Mouse (Mus musculus): Measurements from ENCODE around the gene Tmem82. TPM values are rescaled to one million over a fixed set of nuclear protein-coding genes. Genes with fewer than 3 reads are reported as not detected.
"Not testable (repeated sequence)": the region's sequence is repeated elsewhere in the genome, so short reads cannot be mapped to it uniquely, and the experiment has no call there.

Gene Tmem82
- total RNA-seq, 2 experiments from 2014 or later: 0.53 to 0.63 TPM

GRCm38 (mm10) chr4:141578833-141579232, 39.6 kb downstream of the Tmem82 start:
- no peak for DNase-seq (ENCODE audit: low spot score in 2 of 2)

DNA sequence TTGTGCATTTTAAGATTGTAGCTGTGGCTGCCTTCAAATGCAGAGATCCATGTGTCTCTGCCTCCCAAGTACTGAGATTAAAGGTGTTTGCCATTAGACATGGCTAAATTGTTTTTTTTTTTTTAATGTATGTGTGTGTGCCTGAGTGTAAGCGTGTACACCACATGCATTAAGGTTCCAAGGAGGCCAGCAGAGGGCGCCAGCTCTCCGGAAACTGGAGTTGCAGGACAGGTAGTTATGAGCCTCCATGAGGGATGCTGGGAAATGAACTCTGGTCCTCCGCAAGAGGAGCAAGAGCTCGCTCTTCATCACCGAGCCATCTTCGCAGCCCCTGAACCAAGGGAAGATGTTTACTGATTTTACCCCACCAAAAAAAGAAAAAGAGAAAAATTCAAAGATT, 41.6 kb downstream of the Tmem82 start:
- no peak for DNase-seq (ENCODE audit: low spot score in 2 of 2)

GRCm38 (mm10) chr4:141576404-141576803, 42.0 kb downstream of the Tmem82 start:
- no peak for DNase-seq (ENCODE audit: low spot score in 2 of 2)

GRCm38 (mm10) chr4:141574789-141575702, 43.4 kb downstream of the Tmem82 start:
- peak; percentile 82 to 92 for DNase-seq (ENCODE audit: low spot score in 2 of 2)

- no peak for DNase-seq (ENCODE audit: low spot score in 2 of 2)
These were observed 45.0 kb downstream of the Tmem82 start for GRCm38 (mm10) chr4:141573359-141573966.

DNA sequence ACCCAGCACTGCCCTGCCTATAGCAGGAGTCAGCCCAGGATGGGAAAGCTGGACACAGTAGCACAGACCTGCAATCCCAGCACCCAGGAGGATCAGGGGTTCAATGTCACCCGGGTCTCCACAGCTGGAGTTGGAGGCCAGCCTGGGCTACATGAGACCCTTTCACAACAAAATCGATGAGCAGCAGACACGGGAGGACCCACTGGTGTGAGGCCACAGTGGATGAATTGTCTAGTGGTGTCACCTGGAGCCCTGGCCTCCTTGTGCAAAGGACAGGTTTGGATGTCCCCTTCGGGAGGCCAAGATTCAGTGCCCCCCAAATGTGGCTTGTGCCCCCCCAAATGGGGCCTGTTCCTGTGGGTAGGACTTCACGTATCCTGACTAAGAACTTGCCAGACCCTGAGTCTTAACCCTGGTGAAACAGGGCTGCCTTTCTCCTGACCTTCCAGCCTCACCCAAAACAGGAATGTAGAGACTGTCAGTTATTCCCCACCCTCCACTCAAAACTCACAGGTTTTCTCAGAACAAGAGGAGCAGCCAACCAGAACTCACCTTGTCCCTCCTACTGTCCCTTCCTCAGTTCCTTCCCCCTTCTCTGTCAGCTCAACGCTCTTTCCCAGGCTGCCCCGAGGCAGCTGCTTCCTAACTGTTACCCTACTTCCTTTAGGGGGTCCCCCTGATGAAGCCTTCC, 45.6 kb downstream of the Tmem82 start:
- DNase-seq (ENCODE audit: low spot score in 2 of 2): no peak

DNA sequence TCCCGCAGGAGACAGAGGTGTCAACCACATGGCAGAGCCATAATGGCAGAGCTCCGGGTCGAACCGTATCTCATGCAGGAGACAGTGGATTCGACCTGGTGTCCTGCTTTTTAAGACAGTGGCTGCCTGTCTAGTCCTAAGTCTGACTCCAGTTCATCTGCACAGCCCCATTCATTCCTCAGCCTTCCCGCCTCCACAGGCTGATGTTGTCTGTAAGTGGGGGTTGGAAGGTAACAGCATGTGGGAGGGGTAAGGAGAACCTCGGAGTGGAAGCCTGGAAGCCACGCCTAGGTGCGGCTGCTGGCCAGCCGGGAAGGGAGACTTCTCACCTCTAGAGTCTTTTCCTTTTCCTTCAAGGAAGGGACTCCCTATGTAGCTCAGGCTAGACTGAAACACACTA, 46.5 kb downstream of the Tmem82 start:
- no peak for DNase-seq (ENCODE audit: low spot score in 2 of 2)

DNA sequence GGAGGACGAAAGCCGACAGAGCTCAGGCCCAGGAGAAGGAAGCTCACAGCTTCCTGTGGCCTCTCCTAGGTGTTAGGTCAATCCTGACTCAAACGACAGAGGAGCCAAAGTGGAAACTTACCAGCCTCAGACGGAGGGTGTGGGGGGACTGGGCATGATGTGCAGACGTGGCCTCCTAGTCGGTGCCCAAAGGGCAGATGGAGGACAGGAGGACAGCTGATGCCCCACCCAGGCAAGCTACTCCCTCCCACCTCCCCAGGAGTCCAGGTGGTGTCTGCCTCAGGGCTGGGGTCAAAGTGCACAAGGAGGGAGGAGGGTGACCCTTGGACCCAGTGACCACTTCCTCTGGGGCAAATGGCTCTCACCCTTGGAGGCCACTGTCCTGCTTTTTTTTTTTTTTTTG, 47.1 kb downstream of the Tmem82 start:
- no peak for DNase-seq (ENCODE audit: low spot score in 2 of 2)

DNA sequence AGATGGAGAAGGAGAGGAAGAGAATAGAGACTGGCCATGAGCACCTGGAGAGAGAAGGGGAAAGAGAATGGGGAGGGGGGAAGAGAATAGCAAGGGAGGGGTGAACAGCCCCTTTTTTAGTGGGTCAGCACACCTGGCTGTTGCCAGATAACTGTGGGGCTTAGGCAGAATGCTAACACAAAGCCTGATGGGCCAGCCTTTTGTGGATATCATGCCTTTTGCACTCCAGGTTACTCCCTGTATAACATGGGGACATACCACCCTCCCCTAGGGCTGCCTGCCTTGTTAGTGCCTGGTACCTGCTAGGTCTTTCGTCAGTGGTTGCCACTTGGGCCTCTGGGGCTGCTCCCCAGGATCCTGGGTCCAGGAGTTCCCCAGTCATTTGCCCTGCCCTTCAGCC, 47.6 kb downstream of the Tmem82 start:
- DNase-seq (ENCODE audit: low spot score in 2 of 2): no peak

DNA sequence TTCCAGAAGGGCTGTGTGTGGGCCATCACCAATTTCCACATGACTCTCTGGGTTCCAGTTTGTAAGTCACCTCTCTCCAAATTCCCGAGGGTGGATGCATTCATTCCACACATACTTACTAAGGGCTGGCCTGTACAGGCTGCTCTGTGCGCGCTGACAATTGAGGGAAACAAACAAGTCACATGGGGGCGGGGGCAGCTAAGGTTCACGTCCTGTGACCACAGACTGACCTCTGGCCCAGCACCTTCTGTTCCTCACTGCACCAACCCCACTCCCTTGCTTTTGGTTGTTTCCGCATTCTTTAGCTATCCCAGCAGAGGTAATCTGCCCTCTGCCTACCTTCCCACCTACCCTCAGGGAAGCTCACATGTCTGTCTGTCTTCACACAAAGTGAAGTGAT, 48.4 kb downstream of the Tmem82 start:
- no peak for DNase-seq (ENCODE audit: low spot score in 2 of 2)

DNA sequence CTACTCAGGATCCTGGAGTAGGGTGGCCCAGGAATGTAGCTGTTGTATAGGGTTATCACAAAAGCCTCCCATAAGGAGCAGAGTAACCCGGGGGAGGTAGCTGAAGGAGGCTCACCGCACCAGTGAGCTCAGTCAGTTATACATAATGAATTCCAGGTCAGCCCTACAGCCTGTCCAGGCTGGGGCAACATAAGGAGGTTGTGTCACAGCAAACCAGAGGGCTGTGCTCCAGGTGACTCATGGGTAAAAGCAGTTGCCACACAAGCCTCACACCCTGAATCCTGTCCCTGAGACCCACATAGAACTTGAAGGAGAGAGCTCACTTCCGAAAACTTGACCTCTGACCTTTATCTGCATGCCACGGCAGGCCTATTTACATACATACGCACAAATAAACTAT, 49.5 kb downstream of the Tmem82 start:
- no peak for DNase-seq (ENCODE audit: low spot score in 2 of 2)

GRCm38 (mm10) chr4:141567174-141567573, 51.3 kb downstream of the Tmem82 start:
- DNase-seq (ENCODE audit: low spot score in 2 of 2): not testable (repeated sequence)

- no peak for DNase-seq (ENCODE audit: low spot score in 2 of 2)
These were observed 52.2 kb downstream of the Tmem82 start for GRCm38 (mm10) chr4:141566187-141566586.

- DNase-seq (ENCODE audit: low spot score in 2 of 2): no peak
These were observed 53.1 kb downstream of the Tmem82 start for GRCm38 (mm10) chr4:141565325-141565724.

- no peak for DNase-seq (ENCODE audit: low spot score in 2 of 2)
These were observed 53.8 kb downstream of the Tmem82 start for GRCm38 (mm10) chr4:141564660-141565059.

GRCm38 (mm10) chr4:141564209-141564608, 54.2 kb downstream of the Tmem82 start:
- no peak for DNase-seq (ENCODE audit: low spot score in 2 of 2)

Other genes starting within 250 kb of the Tmem82 start
- not detected for gene Clcnka, start 219.9 kb downstream of the Tmem82 start, total RNA-seq (2021)
- not detected for gene Clcnkb, start 202.6 kb downstream of the Tmem82 start, total RNA-seq (2021)
- under 1 TPM; 0.16 to 0.46 TPM for gene Hspb7, start 197.9 kb downstream of the Tmem82 start, total RNA-seq (2021)
- 1 to 10 TPM; 2.3 to 4.9 TPM for gene Srarp, start 182.5 kb downstream of the Tmem82 start, total RNA-seq (2021)
- 10 to 100 TPM; 38.8 to 47.7 TPM for gene Zbtb17, start 174.0 kb downstream of the Tmem82 start, total RNA-seq (2021)
- 10 to 100 TPM; 58.4 to 60.6 TPM for gene Spen, start 80.0 kb downstream of the Tmem82 start, total RNA-seq (2021)
- 1 to 10 TPM; 1.4 to 1.6 TPM for gene Fblim1, start 12.5 kb downstream of the Tmem82 start, total RNA-seq (2021)
- 1 to 10 TPM; 3.9 to 4.1 TPM for gene Slc25a34, start 5.2 kb upstream of the Tmem82 start, total RNA-seq (2021)
- 10 to 100 TPM; 94.6 to 96.9 TPM for gene Plekhm2, start 46.3 kb upstream of the Tmem82 start, total RNA-seq (2021)
- gene Rsc1a1, start 67.0 kb upstream of the Tmem82 start, total RNA-seq (2021): not detected
- gene Ddi2, start 104.8 kb upstream of the Tmem82 start, total RNA-seq (2021): 10 to 100 TPM; 45.8 to 50.9 TPM
- gene Agmat, start 128.0 kb upstream of the Tmem82 start, total RNA-seq (2021): 1 to 10 TPM; 2.8 to 3.3 TPM
- gene Dnajc16, start 172.3 kb upstream of the Tmem82 start, total RNA-seq (2021): 10 to 100 TPM; 41.7 to 44.9 TPM
- gene Casp9, start 175.0 kb upstream of the Tmem82 start, total RNA-seq (2021): 10 to 100 TPM; 26.4 to 28.5 TPM
- gene Cela2a, start 207.5 kb upstream of the Tmem82 start, total RNA-seq (2021): not detected
- not detected for gene Ctrc, start 227.7 kb upstream of the Tmem82 start, total RNA-seq (2021)